Mouse (Mus musculus): ENCODE results near the gene Ly6g6e.
A peak's percentile ranks its signal among the peaks of the same experiment; 100 is the strongest.
"Not testable (repeated sequence)": the region's sequence is repeated elsewhere in the genome, so short reads cannot be mapped to it uniquely, and the experiment has no call there.

Ly6g6e gene

DNA sequence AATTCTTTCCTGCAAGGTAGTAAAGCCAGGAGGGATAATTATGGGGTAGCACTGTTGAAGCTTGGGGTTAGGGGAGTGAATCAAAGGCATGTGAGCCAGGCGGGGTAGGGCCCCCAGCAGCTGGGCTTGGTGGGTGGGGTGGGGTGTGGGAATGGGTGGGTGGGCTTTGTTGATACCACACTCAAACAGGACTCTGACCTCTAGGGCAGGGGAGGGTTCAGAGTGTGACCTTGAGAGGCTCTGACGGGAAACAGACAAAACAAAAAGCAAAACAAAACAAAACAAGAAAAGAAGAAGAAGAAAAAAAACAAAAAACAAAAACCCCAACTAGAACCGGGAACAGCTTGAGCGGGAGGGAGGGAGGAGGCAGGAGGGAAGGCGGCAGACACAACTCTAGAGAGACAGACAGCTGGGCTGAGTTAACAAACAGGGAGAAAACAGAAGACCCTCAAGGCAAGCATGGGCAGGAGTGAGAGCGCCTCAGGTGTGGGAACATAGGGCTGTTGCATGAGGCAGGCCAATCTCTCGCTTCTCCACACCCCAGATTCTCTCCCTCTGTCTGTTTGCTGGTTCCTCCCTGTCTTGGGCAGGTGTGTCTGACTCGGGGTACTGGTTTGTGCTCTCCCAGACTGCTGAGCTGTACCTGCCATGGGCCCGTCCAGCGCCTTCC, at the start of gene Ly6g6e:
Ly6g6e (plus strand) TSS at position 396 of the 670 bp plus-strand sequence.
- no peak for DNase-seq (ENCODE audit: low read depth, low spot score)

DNA sequence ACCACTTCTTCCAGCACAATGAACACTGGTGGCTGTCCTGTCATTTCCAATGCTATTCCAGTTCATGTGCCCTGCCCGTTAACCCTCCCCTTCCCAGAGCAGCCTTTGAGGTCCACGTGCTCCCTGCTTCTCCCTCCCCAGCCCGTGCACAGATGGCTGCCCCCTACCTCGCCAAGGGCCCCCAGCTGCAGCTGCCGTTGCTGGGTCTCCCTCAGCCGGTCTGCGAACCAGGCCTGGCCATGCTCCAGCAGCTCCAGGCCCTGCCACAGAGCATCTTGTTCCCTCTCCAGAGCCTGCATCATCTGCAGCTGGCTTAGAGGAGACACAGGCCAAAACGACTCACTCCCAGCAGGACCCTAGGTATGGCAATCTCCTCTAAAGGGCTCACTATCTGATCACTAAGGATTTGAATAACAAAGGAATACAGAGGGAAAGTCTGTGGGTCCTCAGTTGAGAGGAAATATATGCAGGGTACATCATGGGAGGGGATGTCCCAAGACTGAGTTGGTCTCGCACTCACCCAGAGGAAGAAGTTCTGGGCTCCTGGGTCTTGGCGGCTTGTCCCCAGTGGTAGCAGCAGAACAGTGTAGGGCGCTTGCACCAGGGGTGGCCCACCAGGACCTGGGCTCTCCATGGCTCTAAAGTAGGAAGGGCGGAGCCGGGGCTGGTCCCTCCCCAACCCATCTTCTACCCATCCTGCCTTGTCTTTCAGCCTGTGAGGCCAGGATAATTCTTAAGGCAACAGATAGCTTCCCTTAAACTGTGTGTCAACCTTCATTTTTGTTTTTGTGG, 49.2 kb upstream of the Ly6g6e start, which contains the start of gene Sapcd1:
Sapcd1 (minus strand) TSS at position 740 of the 792 bp plus-strand sequence.
- no peak for DNase-seq (ENCODE audit: low read depth, low spot score)

DNA sequence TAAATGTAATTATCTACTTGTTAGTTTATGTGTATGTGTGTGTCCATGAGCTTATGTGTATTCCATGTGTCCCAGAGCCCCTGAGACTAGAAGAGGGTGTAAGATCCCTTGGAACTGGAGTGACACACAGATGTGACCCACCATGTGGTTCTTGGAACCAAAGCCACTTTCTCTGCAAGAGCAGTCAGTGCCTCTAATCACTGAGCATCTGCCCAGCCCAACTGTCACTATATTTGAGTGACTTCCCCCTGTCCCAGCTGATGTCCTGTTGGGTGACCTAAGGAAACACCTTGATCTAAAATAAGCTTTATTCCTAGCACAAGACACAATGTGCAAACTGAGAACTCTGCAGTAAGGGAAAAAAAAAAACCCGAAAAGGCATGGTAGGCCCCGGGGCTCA, 48.4 kb upstream of the Ly6g6e start:
- DNase-seq (ENCODE audit: low read depth, low spot score): no peak

DNA sequence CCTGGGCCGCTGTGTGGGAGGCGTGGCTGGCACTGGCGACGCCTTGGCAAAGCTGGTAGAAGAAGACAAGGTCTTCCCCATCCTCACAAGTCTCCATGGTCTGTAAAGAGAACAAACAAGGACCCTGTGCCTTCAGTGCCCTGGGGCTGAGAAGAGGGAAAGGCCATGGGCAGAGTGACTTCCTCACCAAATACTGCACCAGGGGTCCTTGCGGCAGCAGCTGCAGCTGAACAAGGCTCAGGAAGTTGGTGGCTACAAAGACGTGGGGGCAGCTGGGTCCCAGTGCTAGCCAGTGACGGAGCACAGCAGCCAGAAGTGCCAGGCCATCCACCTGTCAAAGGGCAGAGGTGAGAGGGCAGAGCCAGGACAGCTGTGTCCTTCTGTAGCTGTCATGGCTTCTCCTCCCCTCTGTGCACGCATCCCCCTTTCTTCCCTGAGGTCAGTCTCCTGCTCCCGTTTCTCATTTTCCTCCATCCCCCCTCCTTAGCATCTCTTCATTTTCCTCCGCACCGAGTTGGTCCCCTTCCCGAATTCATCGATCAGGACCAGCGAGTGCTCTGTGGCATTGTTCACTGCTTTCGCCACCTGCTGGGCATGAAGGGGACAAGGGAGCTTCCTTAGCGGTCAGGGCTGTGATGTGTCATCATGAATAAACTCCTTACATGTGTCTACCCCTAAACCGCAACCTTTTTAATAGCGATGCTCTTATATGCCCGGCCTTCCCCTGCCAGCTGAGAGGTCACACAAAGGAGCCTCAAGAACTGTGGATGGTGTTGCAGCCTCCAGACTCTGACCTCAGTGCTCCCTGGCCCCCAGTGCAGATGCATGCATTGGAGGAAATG, 46.8 kb upstream of the Ly6g6e start:
- no peak for DNase-seq (ENCODE audit: low read depth, low spot score)

DNA sequence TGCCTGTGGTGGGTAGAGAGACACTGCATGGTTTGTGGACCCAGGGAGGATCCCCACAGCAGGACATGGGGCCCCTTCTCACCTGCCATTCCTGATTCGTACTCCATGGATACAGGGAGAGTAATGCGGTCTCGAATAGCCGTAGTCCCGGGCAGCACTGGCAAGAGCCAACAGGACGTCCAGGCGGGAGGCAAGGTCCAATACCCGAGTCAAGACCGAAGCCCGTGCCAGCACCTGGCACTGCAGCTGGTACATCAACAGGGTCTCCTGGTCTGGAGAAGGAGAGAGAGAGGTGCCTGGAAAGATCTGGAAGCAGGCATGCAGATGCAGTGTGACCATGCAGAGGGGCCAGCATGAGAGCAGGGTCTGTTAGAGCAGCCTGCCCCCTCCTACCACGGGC, 45.4 kb upstream of the Ly6g6e start:
- DNase-seq (ENCODE audit: low read depth, low spot score): no peak

DNA sequence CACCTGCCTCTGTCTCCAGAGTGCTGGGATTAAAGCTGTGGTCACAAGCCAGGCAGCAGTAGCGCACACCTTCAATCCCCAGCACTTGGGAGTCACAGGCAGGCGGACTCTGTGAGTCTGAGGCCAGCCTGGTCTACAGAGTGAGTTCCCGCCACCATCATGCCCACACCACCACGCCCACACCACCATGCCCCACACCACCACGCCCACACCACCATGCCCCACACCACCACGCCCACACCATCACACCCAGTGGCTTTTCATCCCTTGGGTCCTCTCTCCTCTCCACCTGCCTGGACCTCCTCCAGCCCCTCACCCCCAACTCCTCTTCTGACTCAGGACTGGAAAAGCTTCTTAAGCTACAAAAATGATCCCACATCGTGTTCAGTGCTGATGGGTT, 44.8 kb upstream of the Ly6g6e start:
- no peak for DNase-seq (ENCODE audit: low read depth, low spot score)

DNA sequence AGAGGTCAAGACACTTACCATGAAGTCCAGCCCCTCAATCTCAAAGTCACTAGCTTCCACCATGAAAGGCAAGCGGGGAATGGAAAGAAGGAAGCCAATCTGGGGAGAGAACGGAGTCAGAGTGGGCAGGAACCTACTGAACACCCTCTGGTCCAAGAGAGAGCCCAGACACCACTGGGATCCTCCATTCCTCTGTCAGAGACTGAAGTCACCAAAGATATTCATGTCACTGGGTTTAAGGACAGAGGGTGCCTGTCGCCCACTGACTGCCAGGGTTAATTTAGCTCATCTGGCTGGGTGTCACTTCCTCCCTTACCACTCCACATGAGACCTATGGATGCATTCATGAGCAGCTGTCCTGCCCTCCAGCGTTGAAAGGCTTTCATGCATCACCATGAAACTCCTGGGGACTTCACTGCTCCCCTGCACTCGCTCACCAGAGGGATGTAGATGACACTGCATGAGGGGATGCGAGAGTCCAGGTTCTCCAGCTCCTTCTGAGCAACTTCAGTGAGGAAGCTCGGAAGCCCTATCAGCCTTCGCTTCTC, 44.3 kb upstream of the Ly6g6e start:
- no peak for DNase-seq (ENCODE audit: low read depth, low spot score)

DNA sequence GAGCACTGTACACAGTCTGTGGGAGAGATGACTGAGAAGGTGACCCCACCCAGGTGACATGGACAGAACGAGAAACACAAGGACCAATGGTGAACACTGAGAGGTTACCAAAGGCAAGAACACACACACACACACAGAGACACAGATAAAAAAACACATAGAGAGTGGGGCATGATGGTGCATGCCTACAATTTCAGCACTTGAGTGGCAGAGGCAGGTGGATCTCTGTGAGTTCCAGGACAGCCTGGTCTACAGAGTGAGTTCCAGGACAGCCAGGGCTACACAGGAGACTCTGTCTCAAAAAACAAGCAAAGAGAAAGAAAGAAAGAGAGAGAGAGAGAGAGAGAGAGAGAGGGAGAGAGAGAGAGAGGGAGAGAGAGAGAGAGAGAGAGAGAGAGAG, 43.0 kb upstream of the Ly6g6e start:
- DNase-seq (ENCODE audit: low read depth, low spot score): not testable (repeated sequence)

DNA sequence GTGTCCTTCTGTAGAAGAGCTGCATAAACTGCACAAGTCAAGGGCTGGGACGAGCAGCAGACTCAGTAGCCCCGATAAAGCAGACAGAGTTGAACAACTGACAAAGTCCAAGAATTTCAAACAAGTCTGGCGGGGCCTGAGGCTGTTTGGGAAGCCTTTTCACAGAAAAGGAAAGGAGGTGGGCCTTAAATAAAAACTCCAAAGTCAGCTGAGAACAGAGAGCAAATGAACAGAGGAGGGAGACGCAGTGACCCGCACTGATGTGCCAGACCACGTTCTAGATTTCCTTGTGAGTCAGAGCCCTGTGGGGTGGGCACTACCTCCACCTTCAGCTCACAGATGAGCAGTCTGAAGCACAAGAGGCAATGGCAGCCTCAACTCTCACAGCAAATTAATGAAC, 41.8 kb upstream of the Ly6g6e start:
- no peak for DNase-seq (ENCODE audit: low read depth, low spot score)

DNA sequence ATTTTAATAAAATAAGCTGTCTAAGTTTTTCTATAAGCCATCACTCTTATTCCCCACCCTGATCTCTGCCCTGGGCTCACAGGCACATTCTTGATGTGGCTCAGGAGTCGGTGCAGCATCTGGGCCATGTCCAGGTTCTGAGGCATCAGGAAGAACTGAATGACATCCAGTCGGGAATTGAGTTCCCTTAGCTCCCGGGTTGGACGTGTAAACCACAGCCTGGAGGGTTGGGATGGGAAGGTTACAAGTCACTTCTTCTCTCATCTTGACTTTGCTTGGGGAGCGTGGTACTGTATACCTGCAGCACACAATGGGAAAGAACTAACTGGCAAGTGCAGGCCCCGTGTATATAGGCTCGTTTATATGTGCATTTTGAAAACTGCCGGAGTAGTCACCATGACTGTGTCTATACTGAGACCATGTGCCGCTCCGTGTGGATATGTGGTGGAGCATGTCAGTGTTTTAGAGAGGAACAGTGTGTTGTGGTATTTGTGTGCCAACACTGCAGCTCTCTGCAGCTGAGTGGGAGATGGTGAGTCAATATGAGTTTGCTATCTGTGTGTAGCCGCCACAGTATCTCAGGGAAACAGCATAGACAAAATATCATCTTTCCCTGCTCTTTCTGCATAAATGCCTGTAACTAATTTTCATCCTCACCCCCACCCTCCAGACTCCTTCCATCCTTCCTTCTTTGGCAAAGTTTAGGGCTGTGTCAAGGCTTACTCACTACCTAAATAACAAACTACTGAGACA, 37.4 kb upstream of the Ly6g6e start:
- DNase-seq (ENCODE audit: low read depth, low spot score): no peak

DNA sequence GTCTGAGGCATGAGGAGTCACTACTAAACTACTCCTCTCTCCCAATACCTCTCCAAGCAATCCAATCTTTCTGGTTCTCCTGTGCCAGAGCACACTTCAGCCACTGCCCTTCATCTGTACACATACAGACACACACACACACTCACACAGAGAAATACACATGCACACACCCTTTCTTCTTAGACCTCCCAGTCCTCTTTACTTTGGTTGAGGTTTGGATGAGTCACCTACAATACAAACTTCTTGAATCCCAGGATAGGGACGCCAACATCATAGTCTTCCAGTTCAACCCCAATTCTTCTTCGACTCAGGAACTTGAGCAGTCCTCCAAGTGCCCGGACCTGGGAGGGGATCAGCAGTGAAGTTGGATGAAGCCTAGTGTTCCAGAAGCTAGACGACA, 32.9 kb upstream of the Ly6g6e start:
- no peak for DNase-seq (ENCODE audit: low read depth, low spot score)

DNA sequence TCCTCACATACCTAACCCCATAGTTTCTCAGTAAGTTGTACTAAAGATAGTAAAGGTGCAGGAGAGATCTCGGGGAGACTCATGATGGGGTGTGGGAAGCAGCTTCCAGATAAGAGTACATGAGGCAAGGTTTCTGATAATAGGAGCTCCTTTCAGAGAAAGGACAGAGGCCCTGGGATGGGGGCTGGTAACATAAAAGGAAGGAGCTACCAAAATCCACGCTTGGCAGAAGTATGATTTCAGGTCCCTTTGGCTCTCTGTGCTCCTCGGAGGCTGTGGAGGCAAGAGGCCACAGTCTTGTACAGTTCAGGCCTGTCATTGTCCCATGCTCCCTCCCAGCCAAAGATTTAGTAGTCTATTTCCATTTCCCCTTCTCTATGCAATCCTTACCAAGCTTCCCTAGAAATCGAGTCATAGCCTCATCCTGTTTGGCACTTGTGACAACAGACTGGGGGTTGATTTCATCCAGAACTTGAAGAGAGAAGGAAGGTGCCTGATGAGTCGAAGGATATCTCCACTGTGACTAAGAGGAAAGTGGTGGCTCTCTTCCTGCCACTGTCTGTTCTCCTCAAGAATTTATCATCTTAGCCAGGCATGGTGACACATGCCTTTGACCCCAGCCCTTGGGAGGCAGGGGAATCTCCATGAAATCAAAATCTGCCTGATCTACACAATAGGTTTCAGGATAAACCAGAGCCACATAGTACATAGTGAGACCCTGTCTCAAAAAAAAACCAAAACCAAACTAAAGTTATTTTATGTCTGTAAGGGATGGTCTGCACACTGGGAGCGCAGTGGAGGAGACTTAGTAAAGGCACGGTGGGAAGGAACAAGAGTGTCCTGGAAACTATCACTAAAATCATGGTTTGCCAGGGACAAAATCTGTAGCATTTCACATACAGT, 31.5 kb upstream of the Ly6g6e start:
- no peak for DNase-seq (ENCODE audit: low read depth, low spot score)

DNA sequence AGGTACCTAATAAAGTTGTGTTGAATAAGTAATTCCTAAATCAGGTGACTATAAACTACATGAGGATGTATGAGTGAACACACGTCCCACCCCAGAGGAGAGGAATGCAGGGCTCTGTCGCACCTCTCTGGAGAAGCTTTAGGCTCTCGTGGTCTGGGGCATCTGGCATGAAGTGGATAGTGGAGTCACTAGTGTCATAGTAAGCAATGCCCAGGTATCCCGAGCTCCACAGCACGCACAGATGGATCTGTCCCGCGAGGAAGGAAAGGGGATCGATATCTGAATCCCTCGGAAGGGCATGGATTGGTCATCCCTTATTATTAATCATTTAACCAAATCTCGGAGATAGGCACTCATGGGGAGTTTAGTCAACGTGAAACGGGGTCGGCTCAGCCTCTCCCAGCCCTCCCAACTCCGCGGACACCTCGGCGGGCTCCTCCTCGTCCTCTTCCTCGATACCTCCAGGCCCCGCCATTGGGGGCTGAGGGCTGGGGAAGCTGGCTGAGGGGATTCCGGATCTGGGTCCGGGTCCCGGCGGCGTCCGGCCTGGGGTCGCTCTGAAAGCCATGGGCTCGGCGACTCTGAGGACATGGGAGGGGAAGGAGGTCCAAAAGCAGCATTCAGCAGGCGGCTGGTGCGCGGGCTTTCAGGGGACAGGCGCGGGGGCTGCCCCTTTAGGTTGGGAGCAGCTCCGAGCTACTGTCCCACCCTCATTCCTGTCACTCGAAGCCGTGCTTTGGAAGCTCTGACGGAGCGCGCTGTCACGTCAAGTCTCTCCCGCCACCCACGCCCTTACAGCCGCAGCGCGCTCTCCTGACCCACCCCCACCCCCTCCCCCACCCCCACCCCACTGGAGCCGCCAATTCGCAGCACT, 30.7 kb upstream of the Ly6g6e start:
- DNase-seq (ENCODE audit: low read depth, low spot score): no peak

DNA sequence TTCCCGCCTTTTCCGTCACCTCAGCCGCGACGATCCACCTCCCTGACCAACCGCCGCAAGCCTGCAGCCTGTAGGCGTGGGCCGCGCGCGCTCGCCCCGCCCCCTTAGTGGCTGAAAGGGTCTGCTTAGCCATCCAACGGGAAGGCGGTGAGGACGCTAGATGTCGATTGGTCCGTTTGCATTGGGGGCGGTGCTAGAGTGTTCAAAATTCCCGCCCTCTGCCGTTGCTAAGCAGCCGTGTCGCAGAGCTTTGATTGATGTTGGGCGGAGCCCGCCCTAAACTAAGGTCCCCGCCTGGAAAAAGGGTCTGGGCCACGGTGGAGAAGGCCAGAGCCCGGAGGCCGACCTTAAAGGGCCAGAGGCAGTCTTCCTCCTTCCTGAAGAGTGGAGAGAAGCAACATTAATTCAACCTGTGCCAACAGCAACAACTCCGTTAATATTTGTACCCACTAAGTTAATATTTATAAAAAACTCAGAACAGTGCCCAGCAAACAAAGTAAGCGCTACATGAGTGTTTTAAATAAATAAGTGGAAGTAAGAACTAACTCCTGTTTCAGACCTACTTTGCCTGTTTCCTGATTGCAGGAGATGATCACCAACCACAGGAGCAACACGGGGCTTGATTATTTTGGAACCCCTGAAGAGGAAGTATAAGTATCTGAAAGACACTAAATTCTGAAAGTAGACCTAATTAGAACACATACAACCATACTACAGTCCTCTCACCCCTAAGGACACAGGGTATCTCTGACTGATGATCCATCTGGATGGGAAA, 29.8 kb upstream of the Ly6g6e start, which contains the start of gene Msh5:
Msh5 (minus strand) TSS at position 65 of the 775 bp plus-strand sequence.
- peak; percentile 92 for DNase-seq (ENCODE audit: low read depth, low spot score)

DNA sequence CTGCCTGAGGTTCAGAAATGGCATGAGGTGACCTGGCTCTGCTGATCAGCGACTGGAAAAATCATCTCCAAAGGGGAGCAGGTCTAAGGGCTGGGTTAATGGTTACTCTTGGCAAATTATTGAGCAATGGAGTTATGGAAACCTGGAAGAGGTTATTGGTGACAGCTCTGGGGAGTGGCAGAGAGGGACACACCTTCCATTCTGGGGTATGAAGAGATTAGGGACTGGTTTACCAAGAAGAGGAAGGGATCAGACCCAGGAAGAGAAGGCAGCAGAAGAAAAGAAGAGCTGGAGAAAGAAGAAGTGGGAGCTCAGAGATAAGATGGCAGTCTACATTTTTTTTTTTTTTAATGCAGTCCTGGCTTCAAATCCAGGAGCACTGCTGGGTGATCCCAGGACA, 29.0 kb upstream of the Ly6g6e start:
- DNase-seq (ENCODE audit: low read depth, low spot score): no peak

DNA sequence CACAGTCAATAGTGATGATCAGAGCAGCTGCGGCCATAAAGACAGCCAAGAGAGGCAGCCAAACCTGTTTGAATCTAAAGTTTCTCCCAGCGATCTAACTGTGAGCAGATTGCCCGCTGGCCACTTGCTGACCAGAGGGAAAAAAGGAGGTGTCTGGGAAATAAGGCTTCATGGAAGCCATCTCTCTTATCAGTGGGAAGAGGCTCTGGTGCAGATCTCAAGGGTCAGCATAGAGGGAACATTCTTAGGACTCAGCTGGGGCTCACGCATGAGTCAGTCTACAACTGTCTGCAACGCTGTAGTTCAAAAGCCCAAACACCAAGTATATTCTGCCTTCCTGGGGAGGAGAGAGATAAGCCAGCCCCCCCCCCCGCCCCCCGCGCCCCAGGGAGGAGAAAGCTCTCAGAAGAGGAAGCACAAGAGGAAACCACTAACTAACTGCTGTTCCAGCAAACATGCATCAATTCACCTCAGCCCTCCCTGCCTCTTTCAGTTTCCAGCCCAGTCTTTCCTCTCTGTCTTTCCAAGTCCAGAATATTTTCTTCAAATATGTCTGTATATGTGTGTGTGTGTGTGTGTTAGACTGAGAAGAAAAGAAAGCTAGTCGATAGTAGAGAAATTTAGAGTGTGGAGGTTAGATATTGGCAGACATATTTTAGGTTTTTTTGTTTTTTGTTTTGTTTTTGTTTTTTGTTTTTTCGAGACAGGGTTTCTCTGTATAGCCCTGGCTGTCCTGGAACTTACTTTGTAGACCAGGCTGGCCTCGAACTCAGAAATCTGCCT, 28.4 kb upstream of the Ly6g6e start:
- no peak for DNase-seq (ENCODE audit: low read depth, low spot score)

DNA sequence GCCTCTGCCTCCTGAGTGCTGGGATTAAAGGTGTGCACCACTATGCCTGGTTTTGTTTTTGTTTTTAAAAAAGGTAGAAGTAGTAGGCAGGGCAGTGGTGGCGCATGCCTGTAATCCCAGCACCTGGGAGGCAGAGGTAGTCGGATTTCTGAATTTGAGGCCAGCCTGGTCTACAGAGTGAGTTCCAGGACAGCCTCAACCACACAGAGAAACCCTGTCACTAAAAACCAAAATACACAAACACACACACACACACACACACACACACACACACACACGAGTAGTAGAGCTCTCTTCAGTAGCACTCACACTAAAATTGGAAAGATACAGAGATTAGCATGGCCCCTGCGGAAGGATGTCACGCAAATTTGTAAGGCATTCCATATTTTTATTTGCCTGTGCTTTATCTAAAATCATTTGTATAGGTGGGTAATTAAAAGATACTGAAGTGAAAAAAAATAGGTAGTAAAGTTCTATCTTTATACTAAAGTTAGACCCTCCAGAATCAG, 27.7 kb upstream of the Ly6g6e start:
- DNase-seq (ENCODE audit: low read depth, low spot score): no peak

Data from telencephalon, adult 2 months (tissue).